Mouse (Mus musculus): ENCODE data around the gene Cntn4.

- TF ChIP-seq CTCF (IDR thresholded peaks at IDR 0.05; ENCODE audit: borderline replicate concordance, extremely low read depth, insufficient read depth, insufficient read length) (no peak), POLR2A (IDR thresholded peaks at IDR 0.05; ENCODE audit: borderline replicate concordance, extremely low read depth, insufficient read depth, insufficient read length, poor library complexity, severe bottlenecking) (no peak)
Measured at GRCm38 (mm10) chr6:106454131-106454838, 776.8 kb downstream of the Cntn4 start.

Data from brain, embryonic 14.5 days (tissue).